Mouse (Mus musculus) spleen, adult 2 months (tissue): ENCODE measurements around the gene Nfix.

ENCODE experiments used
- CTCF ChIP-seq: fragments of 200-500 bp; IDR thresholded peaks from 2 replicates; pipeline ENCODE4 v1.5.1; 2011; ENCODE audit warnings: mild to moderate bottlenecking, inconsistent platforms; ENCODE audit not compliant: insufficient read depth, insufficient read length, insufficient replicate concordance; ENCODE audit errors: extremely low read depth
- POLR2A ChIP-seq: fragments of 200-500 bp; IDR thresholded peaks from 2 replicates; pipeline ENCODE4 v1.6.1; 2011; ENCODE audit warnings: low read depth, low read length, inconsistent platforms

- TF ChIP-seq CTCF = no peak
- TF ChIP-seq POLR2A = no peak
These were observed 81.7 kb downstream of the Nfix start for GRCm38 (mm10) chr8:84718476-84718875.
